Mouse (Mus musculus): ENCODE measurements around the gene Gm49373. TPM values are rescaled to one million over a fixed set of nuclear protein-coding genes. Genes with fewer than 3 reads are reported as not detected.
A peak's percentile ranks its signal among the peaks of the same experiment; 100 is the strongest.

Gene Gm49373
- polyA plus RNA-seq, 1 experiment from 2014 or later, result 0.47 TPM

MicroRNA genes within 50 kb of the gene (microRNA counts, 519-probe panel; counts per million panel counts)
- microRNA mmu-miR-1900, result 2,589 counts per million, percentile 60 among the panel's probes with 10 or more counts

Small RNA genes lying within 50 kb of the gene (microRNA-seq; reads per million reads assigned to microRNA genes)
- gene Mir1900 (not detected), gene Mir7082 (not detected)

Other genes with a start within 250 kb of the Gm49373 start
- gene A230050P20Rik, start 204.5 kb downstream of the Gm49373 start, polyA plus RNA-seq (2015; fragmentation: Nextera tagmentation; extraction: Ambion mirVana), result 15.7 and 18.6 TPM in 2 replicates
- gene Angptl6, start 193.4 kb downstream of the Gm49373 start, polyA plus RNA-seq (2015; fragmentation: Nextera tagmentation; extraction: Ambion mirVana), result 2.8 and 3.4 TPM in 2 replicates
- 67.3 and 71.3 TPM in 2 replicates for gene Ppan, start 184.9 kb downstream of the Gm49373 start, polyA plus RNA-seq (2015; fragmentation: Nextera tagmentation; extraction: Ambion mirVana)
- gene Eif3g, start 174.5 kb downstream of the Gm49373 start, polyA plus RNA-seq (2015; fragmentation: Nextera tagmentation; extraction: Ambion mirVana), result 281 and 294 TPM in 2 replicates
- gene Dnmt1, start 113.2 kb downstream of the Gm49373 start, polyA plus RNA-seq (2015; fragmentation: Nextera tagmentation; extraction: Ambion mirVana), result 101 and 104 TPM in 2 replicates
- gene S1pr2, start 96.3 kb downstream of the Gm49373 start, polyA plus RNA-seq (2015; fragmentation: Nextera tagmentation; extraction: Ambion mirVana), result 63.4 and 65.2 TPM in 2 replicates
- gene Mrpl4, start 70.4 kb downstream of the Gm49373 start, polyA plus RNA-seq (2015; fragmentation: Nextera tagmentation; extraction: Ambion mirVana), result 157 and 160 TPM in 2 replicates
- 55.1 and 57.5 TPM in 2 replicates for gene Icam1, start 57.1 kb downstream of the Gm49373 start, polyA plus RNA-seq (2015; fragmentation: Nextera tagmentation; extraction: Ambion mirVana)
- gene Icam4, start 43.7 kb downstream of the Gm49373 start, polyA plus RNA-seq (2015; fragmentation: Nextera tagmentation; extraction: Ambion mirVana), result 2.4 and 2.9 TPM in 2 replicates
- 0.17 and 0.23 TPM in 2 replicates for gene Icam5, start 41.0 kb downstream of the Gm49373 start, polyA plus RNA-seq (2015; fragmentation: Nextera tagmentation; extraction: Ambion mirVana)
- gene Zglp1, start 6.0 kb downstream of the Gm49373 start, polyA plus RNA-seq (2015; fragmentation: Nextera tagmentation; extraction: Ambion mirVana), result 0.76 and 2.1 TPM in 2 replicates
- 55.3 and 56.9 TPM in 2 replicates for gene Fdx1l, start 518 bp upstream of the Gm49373 start, polyA plus RNA-seq (2015; fragmentation: Nextera tagmentation; extraction: Ambion mirVana)
- gene Gm38431, start 18.9 kb upstream of the Gm49373 start, polyA plus RNA-seq (2015; fragmentation: Nextera tagmentation; extraction: Ambion mirVana), result 2.4 and 2.5 TPM in 2 replicates
- gene Raver1, start 18.9 kb upstream of the Gm49373 start, polyA plus RNA-seq (2015; fragmentation: Nextera tagmentation; extraction: Ambion mirVana), result 62.0 and 65.4 TPM in 2 replicates
- gene Tyk2, start 58.1 kb upstream of the Gm49373 start, polyA plus RNA-seq (2015; fragmentation: Nextera tagmentation; extraction: Ambion mirVana), result 12.7 and 15.6 TPM in 2 replicates
- gene Cdc37, start 76.9 kb upstream of the Gm49373 start, polyA plus RNA-seq (2015; fragmentation: Nextera tagmentation; extraction: Ambion mirVana), result 316 and 319 TPM in 2 replicates
- 8.6 and 9.3 TPM in 2 replicates for gene Pde4a, start 92.6 kb upstream of the Gm49373 start, polyA plus RNA-seq (2015; fragmentation: Nextera tagmentation; extraction: Ambion mirVana)
- 65.5 and 68.3 TPM in 2 replicates for gene Keap1, start 166.3 kb upstream of the Gm49373 start, polyA plus RNA-seq (2015; fragmentation: Nextera tagmentation; extraction: Ambion mirVana)
- gene S1pr5, start 175.3 kb upstream of the Gm49373 start, polyA plus RNA-seq (2015; fragmentation: Nextera tagmentation; extraction: Ambion mirVana), result 0.10 and 0.15 TPM in 2 replicates
- gene Atg4d, start 192.2 kb upstream of the Gm49373 start, polyA plus RNA-seq (2015; fragmentation: Nextera tagmentation; extraction: Ambion mirVana), result 38.4 and 42.8 TPM in 2 replicates
- 12.1 and 14.0 TPM in 2 replicates for gene Kri1, start 214.9 kb upstream of the Gm49373 start, polyA plus RNA-seq (2015; fragmentation: Nextera tagmentation; extraction: Ambion mirVana)
- gene Cdkn2d, start 218.3 kb upstream of the Gm49373 start, polyA plus RNA-seq (2015; fragmentation: Nextera tagmentation; extraction: Ambion mirVana), result 50.9 and 52.3 TPM in 2 replicates
- gene Ap1m2, start 239.2 kb upstream of the Gm49373 start, polyA plus RNA-seq (2015; fragmentation: Nextera tagmentation; extraction: Ambion mirVana), result 52.2 and 53.3 TPM in 2 replicates
- gene Slc44a2, start 247.6 kb upstream of the Gm49373 start, polyA plus RNA-seq (2015; fragmentation: Nextera tagmentation; extraction: Ambion mirVana), result 129 and 146 TPM in 2 replicates